Mouse (Mus musculus) spleen, adult 2 months (tissue): ENCODE data around the gene Kndc1.

Experiments used
- CTCF ChIP-seq: fragments of 200-500 bp; IDR thresholded peaks from 2 replicates; pipeline ENCODE4 v1.5.1; 2011; ENCODE audit warnings: mild to moderate bottlenecking, inconsistent platforms; ENCODE audit not compliant: insufficient read depth, insufficient read length, insufficient replicate concordance; ENCODE audit errors: extremely low read depth
- POLR2A ChIP-seq: fragments of 200-500 bp; IDR thresholded peaks from 2 replicates; pipeline ENCODE4 v1.6.1; 2011; ENCODE audit warnings: low read depth, low read length, inconsistent platforms

DNA sequence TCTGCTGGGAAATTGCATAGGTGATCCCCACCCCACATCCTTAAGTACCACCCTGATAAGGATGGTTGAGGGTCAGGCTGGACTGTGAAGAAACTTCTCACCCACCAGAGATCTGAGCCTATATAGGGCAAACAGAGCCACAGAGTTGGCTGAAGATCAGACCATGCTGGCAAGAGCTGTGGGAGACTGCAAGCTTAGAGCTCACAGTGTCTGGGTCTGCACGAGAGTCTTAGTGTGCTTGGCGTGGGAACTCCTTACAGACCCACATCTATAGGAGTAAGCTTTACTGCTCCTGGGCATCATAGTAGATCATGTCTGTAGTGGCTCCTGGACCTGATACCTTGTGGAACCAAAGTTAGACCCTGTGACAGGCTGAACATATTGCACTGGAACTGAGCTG, 4.1 kb downstream of the Kndc1 start:
- TF ChIP-seq POLR2A (no peak), CTCF (no peak)
